Mouse (Mus musculus): ENCODE data around the gene Chaf1a.
"Not testable (repeated sequence)": the region's sequence is repeated elsewhere in the genome, so short reads cannot be mapped to it uniquely, and the experiment has no call there.

The Chaf1a gene

GRCm38 (mm10) chr17:56098180-56098579, 57.9 kb downstream of the Chaf1a start:
- no peak for DNase-seq

DNA sequence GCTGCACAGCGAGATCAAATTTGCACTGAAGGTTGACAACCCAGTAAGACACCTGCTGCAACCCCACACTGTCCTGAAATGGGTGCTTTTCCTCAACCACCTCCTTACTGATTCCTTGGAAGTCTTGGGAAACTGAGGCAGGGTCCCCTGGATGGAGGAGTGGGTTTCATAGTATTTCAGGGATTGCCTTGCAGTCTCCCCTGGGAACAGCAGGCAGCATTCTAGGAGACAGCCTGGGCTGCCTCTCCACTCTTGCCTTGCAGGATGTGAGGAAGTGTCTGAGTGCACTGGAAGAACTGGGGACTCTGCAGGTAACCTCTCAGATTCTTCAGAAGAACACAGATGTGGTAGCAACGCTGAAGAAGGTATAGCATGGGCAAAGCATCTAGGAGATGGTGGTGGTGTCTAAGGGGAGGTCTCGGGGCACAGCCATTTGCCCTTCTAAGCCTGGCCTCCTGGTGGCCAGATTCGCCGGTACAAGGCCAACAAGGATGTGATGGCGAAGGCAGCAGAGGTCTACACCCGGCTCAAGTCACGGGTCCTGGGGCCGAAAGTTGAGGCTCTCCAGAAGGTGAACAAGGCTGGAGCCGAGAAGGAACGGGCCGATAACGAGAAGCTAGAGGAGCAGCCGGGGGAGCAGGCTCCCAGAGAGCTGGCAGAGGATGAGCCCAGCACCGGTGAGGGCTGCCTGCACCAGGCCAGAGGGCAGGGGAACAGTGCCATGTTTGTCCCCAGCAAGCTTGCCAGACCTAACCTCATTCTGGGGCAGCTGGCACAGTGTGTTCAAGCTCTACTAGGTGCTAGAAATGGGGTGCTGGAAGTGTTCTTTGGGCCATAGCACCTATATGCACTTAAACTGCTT, 58.7 kb downstream of the Chaf1a start:
- DNase-seq, result no peak

DNA sequence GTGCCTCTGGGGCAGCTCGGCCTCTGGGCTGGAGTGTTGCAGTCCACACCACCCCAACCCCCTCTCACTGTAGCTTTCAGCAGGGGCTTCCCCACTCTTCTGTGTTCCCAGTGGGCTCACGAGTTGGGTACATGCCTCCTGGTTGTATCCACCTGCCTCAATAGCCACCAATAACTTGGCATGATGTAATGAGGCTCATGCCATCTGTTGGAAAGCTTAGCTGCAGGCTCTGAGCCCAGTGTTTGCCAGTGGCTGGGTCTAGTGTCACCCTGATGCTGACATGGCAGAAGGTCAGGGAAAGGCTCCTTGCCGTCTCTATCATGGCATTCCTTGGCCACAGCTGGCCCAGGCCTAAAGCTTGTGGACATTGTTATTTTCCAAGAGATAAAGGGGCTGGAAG, 60.6 kb downstream of the Chaf1a start:
- no peak for DNase-seq

GRCm38 (mm10) chr17:56102158-56102557, 61.9 kb downstream of the Chaf1a start:
- DNase-seq, result no peak

DNA sequence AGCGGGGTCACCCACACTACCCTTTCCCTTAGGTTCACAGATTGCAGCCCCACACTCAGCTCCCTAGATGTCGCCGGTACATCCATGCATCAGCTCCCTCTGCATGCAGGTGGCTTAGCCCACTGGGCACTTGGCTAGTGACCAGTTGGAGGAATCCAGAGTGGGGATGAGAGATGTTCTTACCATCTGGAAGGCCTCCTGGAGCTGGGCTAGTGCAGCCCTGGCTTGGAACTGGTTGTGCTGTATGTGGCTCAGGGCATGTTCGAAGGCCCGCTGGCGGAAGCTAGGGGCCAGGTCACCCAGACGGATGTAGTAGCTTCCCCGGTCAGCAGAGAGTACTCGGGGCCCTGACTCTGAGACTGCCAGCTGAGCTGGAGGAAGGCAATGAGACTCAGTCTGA, 62.7 kb downstream of the Chaf1a start:
- no peak for DNase-seq

DNA sequence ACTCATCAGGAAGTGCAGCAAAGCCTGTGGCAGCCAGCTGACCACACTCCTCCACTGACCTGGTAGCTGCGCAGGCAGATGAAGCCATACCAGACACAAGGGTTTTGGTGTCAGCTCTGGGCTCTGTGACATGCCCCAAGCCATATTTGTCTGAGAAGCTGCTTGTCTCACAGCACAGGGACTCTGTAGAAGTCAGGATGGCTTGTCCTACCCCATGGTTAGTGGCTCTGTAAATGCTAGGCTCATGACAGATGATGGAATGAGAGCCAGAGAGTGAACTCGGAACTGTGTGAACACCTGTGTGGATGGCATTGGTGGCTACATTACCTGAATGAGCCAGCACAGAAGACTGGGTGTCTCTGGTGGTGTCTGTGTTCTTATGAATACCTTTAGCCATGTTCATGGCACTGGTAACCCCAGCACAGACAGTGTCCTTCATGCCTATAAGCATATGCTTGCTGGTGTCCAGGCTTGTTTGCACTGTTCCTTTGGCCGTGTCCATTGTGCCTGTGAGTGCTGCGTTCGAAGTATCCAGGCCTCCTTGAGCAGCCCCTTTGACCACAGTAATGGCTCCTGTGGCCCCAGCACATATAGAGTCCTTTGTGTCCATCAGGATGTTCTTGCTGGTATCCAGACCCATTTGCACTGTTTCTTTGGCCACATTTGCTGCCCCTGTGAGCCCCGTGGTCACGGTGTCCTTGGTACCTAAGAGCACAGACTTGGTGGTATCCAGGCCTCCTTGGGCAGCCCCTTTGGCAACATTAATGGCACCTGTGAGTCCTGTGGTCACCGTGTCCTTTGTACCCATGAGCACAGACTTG, 63.4 kb downstream of the Chaf1a start:
- DNase-seq, result no peak

DNA sequence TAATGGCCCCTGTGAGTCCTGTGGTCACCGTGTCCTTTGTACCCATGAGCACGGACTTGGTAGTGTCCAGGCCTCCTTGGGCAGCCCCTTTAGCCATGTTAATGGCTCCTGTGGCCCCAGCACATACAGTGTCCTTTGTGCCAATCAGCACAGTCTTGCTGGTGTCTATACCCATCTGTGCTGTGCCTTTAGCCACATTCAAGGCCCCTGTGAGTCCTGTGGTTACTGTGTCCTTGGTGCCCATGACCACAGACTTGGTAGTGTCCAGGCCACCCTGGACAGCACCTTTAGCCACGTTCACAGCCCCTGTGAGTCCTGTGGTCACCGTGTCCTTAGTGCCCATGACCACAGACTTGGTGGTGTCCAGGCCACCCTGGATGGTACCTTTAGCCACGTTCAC, 64.6 kb downstream of the Chaf1a start:
- DNase-seq, result not testable (repeated sequence)

DNA sequence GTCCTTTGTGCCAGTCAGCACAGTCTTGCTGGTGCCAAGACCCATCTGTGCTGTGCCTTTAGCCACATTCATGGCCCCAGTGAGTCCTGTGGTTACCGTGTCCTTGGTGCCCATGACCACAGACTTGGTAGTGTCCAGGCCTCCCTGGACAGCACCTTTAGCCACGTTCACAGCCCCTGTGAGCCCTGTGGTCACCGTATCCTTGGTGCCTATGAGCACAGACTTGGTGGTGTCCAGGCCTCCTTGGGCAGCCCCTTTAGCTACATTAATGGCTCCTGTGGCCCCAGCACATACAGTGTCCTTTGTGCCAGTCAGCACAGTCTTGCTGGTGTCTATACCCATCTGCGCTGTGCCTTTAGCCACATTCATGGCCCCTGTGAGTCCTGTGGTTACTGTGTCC, 66.2 kb downstream of the Chaf1a start:
- DNase-seq, result not testable (repeated sequence)

- no peak for DNase-seq
These were observed 66.7 kb downstream of the Chaf1a start for GRCm38 (mm10) chr17:56106981-56107380.

- no peak for DNase-seq
These were observed 67.5 kb downstream of the Chaf1a start for GRCm38 (mm10) chr17:56107736-56108135.

DNA sequence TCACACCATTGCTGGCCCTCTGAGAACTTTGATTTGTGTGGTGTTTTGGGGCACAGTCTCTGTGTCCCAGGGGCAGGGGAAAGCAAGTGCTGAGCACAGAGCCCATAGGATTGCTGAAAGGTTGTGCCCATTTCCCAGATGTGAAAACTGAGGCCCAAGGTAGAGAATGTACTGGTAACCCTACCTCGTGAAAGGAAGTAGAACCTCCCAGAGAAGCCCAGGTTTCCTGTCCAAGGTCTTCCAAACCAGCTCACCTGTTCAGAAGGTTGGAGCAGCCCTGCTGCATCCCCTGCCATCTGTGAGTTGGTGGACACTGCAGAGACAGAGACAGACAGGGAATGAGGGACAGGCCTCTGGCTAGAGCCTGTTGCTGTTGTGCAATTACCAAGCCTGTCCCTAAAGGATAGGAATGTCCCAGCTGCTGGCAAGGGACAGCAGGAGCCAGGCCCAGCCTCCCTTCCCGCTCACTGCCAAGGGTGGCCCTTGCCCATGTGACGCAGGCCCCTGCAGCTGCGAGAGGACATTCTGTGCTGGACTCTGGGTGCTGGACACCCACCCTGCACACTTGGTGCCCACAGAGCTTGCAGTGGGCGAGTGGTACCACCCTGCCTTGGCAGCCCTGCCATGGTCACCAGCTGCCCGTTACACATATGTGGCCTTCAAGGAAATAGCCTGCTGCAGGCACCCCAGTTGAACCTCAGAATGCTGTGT, 68.2 kb downstream of the Chaf1a start:
- DNase-seq, result peak; percentile 66

DNA sequence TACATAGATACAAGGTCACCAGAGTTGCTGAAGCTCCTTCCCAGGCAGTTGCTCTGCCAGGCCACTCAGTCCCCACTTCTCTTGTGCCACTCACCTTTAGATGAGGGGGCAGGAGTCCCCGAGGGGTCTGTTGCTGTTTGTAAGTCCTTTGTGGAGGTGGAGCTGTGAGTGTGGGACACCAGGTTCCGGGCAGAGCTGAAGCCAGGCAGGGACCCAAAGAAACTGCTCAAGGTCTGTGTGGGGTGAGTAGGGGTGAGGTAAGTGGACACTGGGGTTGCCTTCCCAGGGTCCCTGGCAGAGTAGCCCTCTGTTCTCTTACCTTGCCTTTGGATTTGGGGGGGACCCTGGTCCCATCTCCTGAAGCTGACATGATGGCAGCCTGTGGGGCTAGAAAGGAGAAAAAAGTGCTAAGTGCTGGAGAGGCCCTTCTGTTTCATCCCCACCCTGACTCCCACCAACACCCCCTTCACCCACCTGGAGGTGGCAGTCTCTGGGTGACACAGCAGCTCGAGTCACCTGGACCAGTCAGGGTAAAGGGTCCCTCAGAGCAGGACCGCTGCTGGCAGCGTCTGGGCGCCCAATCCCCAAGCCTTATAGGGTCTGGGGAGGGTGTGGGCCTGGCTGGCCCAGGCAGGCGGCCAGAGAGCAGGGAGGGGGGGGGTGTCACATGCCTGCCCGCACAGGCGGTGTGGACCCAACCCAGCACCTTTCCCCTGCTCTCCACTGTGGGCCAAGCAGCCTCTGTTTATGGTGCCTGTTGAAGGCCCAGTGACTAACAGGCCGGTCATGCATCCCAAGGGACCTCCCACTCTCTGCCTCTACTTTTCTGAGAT, 69.2 kb downstream of the Chaf1a start, which contains the start of gene Plin4:
Plin4 (minus strand) TSS at position 585 of the 833 bp plus-strand sequence.
- no peak for DNase-seq

DNA sequence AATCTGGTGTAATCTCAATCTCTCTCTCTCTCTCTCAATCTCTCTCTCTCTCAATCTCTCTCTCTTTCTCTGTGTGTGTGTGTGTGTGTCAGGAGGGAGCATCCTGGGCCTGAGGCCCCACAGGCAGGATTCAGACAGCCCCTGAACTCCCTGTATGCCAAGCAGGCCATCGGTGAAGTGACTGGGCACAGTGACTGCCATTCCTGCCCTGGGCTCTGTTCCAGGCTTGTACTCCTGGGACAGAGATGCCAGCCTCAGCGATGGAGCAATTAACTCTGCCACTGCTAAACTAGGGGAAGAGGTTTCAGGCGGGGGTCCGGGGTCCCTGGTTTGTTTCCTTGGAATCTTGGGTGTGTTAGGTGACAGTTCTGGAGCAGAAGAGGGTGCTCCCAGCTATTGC, 70.3 kb downstream of the Chaf1a start:
- DNase-seq, result no peak

GRCm38 (mm10) chr17:56111021-56111420, 70.8 kb downstream of the Chaf1a start:
- DNase-seq, result no peak

DNA sequence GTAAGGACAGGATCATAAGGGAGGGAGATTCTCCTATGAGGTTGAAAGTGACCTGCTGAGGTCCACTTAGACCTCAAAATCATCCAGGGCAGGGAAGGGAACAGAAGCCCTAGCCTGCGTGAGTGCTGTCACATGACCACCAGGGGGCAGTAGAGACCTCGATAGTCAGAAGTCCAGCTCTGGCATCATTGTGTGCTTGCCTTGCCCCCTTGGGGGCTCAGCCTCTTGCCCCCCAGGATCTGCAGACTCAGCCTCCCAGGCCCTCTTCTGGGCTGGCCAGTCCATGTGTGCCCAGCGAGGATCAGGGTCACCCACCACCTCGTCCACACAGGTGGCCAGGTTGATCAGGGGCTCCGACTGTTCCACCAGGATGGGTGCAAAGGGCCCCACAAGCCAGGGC, 71.6 kb downstream of the Chaf1a start:
- DNase-seq, result peak; percentile 75

DNA sequence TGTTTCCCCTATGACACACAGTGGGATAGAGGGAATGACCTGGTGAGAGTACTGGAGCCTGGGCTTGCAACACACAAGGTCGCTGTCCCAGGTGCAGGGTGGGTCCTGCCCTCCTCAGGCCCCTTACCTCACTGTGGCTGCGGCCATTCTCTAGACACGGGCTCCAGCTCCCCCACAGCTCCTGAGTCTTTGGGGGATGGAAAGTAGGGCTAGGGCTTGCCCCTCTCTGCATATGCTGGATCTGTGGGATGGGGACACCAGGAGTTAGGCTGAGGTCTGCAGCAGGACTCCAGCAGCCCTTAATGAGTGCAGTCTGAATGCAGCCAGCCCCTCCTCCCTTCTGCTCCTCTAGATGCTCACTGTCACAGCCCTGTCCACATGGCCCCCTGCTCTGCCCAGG, 72.5 kb downstream of the Chaf1a start:
- DNase-seq, result no peak

GRCm38 (mm10) chr17:56116193-56116592, 76.0 kb downstream of the Chaf1a start:
- DNase-seq, result no peak

DNA sequence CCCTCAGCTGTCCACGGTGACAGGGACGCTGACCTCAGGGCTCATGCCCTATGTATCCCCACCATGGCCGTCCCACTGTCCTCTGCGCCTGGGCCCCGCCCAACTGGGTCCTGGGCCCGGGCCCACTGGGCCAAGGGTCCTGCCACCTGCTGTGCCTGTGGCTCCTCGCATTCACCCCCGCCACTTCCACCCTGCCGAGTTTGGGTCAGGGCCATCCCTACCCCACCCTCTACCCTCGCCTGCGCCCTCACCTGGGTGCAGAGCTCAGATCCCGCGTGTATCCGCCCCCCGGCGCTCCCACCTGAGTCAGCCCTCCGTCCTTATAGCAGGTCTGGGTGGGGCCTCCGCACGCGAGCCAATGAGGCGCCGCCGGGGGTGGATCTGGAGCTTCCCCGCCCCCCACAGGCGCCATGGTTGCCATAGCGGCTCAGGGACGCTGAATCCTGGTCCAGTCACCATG, 77.0 kb downstream of the Chaf1a start, which contains the start of gene Plin5:
Plin5 (minus strand) TSS at position 346 of the 460 bp plus-strand sequence.
- peak; percentile 42 for DNase-seq

- no peak for DNase-seq
These were observed 79.2 kb downstream of the Chaf1a start for GRCm38 (mm10) chr17:56119431-56119830.

GRCm38 (mm10) chr17:56119981-56120880, 80.0 kb downstream of the Chaf1a start:
- DNase-seq, result peak; percentile 47

DNA sequence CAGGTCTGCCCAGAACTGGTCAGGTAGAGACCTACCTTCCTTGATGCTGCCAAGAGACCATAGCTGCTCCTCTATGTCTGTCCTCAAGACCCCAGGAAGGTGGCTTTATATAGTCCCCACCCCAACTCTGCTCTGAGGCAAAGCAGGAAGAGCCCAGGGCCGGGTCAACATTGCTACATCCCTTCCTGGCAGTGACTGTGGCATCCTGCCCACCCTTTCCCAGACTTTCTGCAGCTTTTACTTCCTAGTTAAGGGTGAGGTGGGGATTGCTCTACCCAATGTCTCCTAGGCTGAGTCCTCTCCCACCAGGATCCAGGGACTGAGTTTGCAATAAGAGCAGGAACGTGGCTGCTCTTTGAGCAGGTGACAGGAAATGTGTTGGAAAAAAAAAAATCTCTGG, 81.6 kb downstream of the Chaf1a start, which contains the start of gene Lrg1:
Lrg1 (minus strand) TSS at position 176 of the 400 bp plus-strand sequence.
- peak; percentile 42 for DNase-seq

Measured in lung, postnatal 14 days (tissue).